Mouse (Mus musculus) lung, adult 2 months (tissue): ENCODE data around the gene Elovl7.

ENCODE experiments used
- CTCF ChIP-seq: fragments of 200-500 bp; IDR thresholded peaks from 2 replicates; pipeline ENCODE4 v1.5.1; 2011; ENCODE audit warnings: mild to moderate bottlenecking, low read length, control low read depth; ENCODE audit not compliant: insufficient read depth
- POLR2A ChIP-seq: fragments of 200-500 bp; IDR thresholded peaks from 2 replicates; pipeline ENCODE4 v1.6.1; 2011; ENCODE audit warnings: low read depth, mild to moderate bottlenecking, control low read depth, low read length, borderline replicate concordance; ENCODE audit errors: extremely low read depth

DNA sequence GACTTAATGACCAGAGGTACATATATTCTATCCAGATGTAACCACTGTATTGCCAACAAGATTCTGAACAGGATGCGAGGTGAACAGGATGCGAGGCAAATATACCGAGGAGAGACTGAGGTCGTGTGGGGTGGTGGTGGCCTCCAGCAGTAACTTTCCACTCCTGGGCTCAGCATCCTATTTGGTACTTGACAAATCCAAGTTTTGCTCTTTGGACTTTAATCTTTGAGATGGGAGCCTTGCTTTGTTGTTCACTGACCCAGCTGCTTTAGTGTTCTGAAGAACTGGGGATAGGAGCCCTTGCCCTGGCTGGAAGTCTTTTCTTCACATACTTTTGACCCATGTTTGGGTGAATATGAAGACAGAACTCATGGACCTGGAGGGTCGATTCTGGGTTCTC is 111.7 kb downstream of the Elovl7 start:
- TF ChIP-seq POLR2A (no peak), CTCF (no peak)
